Mouse (Mus musculus) spleen, embryonic (tissue): ENCODE results near the gene Fam20a.

Experiments
- CTCF ChIA-PET: fragments of 350-600 bp; sonication (Branson Sonifier 250); formaldehyde crosslinking; loops from one replicate; lab custom pipeline; 2022; lab: Charles Lee

Fam20a gene

DNA sequence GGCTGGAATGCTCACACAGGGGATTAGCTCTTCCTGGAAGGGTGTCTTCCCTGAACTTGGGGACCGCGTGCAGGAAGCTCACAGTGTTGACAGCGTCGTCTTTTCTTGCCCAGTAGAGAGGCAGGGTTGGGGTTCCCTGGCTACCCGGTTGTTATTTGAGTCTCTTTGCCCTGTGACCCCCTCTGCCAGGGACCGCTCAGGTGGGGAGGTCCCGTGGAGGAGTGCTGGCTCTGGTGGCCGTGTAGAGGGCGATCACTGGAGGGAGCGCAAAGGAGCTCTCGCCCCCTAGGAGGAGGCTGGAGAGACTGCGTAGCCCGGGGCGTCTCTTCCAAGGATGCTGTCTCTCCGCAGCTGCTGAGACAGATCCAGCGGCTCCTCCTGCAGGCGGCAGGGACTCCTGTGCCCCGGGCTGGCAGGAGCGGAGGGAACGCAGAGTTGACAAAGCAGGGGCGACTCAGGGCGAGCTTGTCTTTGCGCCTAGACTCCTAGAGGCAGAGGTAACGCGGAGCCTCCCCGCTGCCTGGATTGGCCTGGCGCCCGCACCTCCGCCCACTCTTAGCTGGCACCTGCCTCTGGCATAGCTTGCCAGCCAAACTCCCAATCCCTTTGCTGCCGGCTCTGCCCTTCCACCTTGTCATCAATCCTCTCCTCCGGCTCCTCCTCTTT is at the start of gene Fam20a:
Gene Fam20a (minus strand): TSS at position 499 of the 666 bp plus-strand sequence.
- CTCF ChIA-PET, result no interaction called here

DNA sequence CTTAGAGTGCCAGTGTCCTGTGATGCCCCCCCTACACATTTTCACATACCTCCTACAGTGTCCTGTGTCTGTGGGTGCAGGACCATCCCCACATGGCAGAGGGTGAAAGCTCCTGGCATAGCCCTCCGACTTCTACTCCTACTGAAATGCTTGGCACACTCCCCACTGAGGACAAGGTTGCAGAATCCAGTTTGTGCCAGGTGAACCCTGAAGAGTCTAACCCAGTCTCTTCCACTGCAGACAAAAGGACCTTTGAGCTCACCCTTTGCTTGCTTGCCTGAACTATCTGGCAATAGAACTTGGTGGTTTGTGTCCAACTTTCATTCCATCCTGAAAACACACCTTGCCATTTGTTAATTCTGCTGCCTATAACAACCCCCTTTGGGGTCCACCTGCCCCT is 49.3 kb upstream of the Fam20a start:
- CTCF ChIA-PET, result no interaction called here

DNA sequence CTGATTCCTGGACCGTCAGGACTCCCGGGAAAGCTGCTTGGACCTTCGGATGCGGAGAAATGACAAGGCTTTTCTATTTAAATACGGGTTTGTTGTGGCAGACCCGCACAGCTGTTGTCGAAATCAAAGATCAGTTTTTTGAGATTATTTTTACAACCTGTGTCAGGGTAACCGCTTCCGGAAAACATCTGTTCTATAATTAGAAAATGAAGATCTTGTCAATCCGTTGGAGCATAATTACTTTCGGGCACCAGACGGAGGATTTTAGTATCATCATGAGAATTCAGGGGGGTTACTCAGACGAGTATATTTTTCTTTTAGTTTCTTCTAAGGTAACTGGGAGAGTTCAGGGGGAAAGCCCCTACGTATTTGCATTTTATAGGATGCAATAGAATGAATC is 48.1 kb upstream of the Fam20a start:
- CTCF ChIA-PET, result no interaction called here

GRCm38 (mm10) chr11:109769091-109769490 is 47.0 kb upstream of the Fam20a start:
- CTCF ChIA-PET, result no interaction called here

DNA sequence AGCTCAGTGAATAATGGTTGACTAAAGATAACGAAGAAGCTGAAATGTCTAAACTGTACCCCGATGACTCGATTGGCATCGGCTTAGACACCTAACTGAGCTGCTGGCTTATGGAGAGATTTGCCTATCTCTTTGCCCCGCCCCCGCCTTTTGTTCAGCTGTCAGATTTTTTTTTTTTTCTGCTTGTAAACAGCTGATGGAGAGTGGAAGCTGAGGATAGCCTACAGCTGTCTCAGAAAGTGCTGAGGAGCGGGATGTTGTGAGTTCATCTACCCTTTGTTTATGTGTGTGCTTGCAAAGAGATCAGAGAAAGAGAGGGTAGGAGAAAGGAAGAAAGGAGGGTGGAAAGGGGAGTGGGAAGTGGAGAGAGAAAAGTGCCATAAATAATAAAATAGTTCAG is 38.0 kb upstream of the Fam20a start:
- CTCF ChIA-PET, result interaction anchor here (0.6 kb wide), 1 partner anchor 49 kb away, joined by 3 read pairs; no protein-coding TSS in a partner anchor

DNA sequence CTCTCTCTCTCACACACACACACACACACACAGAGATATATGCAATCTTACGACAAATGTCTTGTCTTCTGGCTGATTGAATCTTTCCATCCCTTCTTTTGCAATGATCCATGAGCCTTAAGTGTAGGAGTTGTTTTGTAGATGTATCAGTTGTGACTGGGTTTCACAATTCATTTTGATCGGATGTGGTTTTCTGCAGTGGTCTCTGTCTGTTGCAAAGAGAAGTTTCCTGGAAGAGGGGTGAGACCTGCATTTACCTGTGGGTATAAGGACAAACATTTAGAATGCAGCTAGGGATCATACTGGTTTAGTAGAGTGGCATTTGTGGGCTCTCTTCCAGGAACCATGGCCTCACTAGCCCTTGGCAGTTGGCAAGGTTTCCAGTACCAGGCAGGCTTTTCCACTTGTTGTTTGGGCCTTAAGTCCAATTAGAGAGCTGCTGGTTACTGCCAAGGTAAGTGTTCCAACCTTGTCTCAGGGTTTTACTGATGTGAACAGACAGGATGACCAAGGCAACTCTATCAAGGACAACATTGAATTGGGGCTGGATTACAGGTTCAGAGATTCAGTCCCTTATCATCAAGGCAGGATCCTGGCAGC is 36.6 kb upstream of the Fam20a start:
- CTCF ChIA-PET, result no interaction called here

- CTCF ChIA-PET, result no interaction called here
Measured at GRCm38 (mm10) chr11:109754105-109754602, 32.1 kb upstream of the Fam20a start.

GRCm38 (mm10) chr11:109751636-109752603 is 29.8 kb upstream of the Fam20a start:
- CTCF ChIA-PET, result no interaction called here

DNA sequence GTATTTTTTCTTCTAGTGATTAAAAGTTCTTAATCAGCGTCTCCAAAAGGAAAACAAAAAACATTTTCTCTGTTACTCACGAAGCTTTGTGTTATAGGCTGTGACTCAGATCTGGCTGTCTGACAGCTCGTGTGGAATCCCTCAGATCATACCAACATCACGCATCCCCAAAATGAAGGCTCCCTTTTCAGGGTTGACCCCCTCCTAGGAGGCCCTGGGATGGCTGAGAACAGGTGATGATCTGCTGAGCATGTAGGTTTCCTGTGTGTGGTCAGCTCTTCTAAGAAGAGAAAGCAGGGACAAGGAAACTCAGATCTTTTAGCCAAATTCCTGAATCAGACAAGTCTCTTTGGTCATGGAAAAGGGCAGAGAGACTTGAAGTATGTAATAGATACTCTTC is 23.1 kb upstream of the Fam20a start:
- CTCF ChIA-PET, result no interaction called here

GRCm38 (mm10) chr11:109737967-109738366 is 15.9 kb upstream of the Fam20a start:
- CTCF ChIA-PET, result no interaction called here

DNA sequence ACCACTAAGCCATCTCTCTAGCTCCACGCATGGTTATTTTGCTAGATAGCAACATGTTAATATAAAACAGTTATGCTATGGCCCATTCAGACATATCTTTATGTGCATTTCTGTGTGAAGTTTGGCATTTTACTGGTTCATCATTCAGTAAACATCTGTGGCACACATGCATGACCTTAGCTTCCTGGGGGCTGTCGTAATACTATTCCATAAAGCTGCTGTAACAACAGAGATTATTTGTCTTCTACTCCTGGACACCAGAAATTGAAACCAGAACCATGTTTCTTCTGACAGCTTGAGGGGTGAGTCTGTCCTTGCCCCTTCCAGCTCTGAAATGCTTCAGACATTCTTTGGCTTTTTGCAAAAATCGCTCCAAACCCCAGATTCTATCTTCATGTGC is 14.3 kb upstream of the Fam20a start:
- CTCF ChIA-PET, result no interaction called here

DNA sequence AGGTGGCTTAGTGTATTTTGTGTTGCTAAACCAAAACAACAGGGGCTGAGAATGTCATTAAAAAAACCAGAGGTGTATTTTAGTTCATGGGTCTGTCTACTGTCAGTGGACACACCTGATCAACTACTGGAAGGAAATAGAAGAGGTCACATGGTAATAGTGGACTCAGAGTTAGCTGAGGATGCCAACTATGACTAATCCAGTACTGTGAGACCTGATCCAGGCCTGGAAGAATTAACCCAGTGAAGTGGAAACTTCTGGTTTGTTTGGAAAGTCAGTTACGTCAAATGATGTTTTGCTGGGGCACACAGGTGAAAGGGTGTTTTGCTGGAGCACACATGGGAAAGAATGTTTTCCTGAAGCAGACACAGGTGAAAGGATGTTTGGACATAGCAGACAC is 12.3 kb upstream of the Fam20a start:
- CTCF ChIA-PET, result no interaction called here

GRCm38 (mm10) chr11:109732726-109733438 is 10.8 kb upstream of the Fam20a start:
- CTCF ChIA-PET, result no interaction called here

DNA sequence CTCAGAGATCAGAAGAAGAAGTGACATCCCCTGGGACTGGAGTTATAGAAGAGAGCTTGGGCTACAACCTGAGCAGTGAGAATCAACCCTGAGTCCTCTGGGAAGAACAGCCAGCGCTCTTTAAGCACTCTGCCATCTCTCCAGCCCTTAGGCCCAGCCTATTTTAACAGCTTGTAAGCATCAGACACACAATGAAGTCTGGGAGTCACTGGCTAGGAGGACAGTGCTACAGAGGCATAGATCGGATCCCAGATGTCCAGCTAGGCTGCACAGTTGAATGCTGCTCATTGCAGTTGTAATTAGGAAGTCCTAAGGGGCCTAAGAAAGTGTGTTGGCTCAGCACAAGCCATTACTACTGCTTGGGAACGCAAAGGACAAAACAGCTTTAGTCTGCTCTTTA is 6.3 kb upstream of the Fam20a start:
- CTCF ChIA-PET, result no interaction called here

GRCm38 (mm10) chr11:109722711-109723110 is 632 bp upstream of the Fam20a start:
- CTCF ChIA-PET, result no interaction called here

GRCm38 (mm10) chr11:109721320-109721780 is 729 bp downstream of the Fam20a start:
- CTCF ChIA-PET, result no interaction called here

DNA sequence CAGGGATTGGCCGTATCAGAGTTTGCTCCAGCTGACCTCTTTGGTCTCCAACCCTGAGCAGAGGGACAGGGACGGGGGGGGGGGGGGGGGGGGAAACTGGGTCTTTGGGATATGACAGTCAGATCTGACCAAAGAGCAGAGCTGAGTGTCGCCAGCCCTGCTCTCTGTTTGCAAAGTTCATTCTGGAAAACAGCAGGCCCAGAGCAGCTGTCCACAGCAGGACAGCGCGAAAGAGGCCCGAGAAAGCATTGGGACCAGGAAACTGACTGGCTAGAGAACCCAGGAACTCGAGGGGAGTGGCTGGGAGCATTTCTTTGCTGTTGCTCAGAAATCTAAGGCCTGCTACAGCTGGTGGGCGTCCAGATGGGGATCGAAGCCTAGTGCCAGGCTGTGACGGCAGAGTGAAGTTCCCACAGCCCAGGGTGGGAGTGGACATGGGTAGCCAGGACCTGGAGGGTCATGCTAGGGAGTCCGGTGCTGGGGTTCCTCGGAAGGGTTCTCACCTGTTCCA is 1.2 kb downstream of the Fam20a start:
- CTCF ChIA-PET, result no interaction called here

DNA sequence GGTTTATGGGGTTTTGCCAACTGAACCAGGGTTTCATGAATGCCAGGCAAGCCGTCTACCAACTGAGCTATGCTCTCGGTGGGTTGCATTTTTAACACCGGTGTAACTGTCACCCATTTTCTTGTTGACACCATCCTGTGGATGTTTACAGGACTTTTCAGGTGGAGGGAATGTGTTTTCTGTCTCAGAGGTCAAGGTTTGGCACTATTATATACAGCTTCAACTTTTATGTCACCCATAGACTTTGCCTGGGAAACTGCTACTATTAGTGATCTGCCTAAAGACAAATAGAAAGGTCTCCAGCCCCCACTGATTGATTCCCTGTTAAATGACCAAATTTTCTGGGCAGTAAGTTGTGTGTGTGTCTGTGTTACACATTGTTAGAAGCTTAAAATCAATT is 2.7 kb downstream of the Fam20a start:
- CTCF ChIA-PET, result no interaction called here

DNA sequence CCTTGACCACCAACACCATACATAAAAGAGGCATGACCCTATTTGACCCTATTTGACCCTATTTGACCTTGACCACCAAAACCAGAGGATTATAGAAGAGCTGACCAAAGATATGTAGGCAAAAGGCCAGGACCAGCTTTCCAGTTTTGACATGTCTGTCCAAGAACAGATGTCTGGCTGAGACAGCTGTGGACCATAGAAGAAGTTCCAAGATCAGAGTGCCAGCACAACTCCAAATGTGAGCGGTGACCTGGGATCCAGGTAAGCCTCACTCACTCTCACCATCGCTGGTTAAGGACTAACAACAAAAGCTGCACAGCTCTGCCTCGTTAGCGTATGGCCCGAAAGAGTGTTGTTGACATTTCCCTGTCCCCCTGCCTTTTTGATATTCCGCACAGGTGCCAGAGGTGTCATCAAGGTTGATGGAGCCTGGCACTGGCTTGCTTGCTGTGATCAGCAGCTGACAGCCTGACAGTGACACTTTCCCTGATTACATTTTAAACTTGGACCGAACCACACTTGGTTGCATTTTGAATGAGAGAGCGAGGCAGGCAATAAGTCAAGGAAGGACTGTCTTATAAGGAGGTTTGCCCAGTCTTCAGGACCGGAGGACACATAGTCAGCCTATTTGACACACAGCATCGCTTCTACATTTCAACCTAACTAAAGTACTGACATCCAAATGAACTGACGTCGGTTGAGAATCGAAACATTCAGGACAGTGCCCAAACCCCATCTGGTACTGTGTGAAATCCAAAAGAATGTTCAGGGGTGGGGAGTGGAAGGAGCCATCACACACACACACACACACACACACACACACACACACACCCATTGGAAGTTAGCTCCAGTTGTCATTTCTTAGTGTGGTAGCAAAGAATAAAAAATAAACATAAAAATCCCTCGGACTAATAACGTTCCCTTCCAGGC is 3.8 kb downstream of the Fam20a start:
- CTCF ChIA-PET, result no interaction called here

- CTCF ChIA-PET, result no interaction called here
Measured at GRCm38 (mm10) chr11:109717448-109717847, 4.6 kb downstream of the Fam20a start.
